Mouse (Mus musculus) spleen, adult 2 months (tissue): ENCODE results near the gene Phactr1. TPM values are rescaled to one million over a fixed set of nuclear protein-coding genes. Genes with fewer than 3 reads are reported as not detected.
"Not testable (repeated sequence)": the region's sequence is repeated elsewhere in the genome, so short reads cannot be mapped to it uniquely, and the experiment has no call there.

Source experiments
- DNase-seq, 2 experiments: peaks; one replicate each; pipeline versions ENCODE4 v3.0.0 to v3.0.0-alpha.2; 2012 to 2021; ENCODE audit warnings: low spot score in 2 of 2, low read depth in 1 of 2
- H3K27ac ChIP-seq: fragments of 200-500 bp; 2 replicates; pipeline ENCODE4 v1.5.1; 2012; ENCODE audit warnings: low read length, inconsistent platforms; ENCODE audit not compliant: insufficient read depth
- H3K27me3 ChIP-seq: fragments of 200-500 bp; 2 replicates; pipeline ENCODE4 v1.6.1; 2012; ENCODE audit warnings: mild to moderate bottlenecking, moderate library complexity, low read length, inconsistent platforms; ENCODE audit not compliant: control insufficient read depth, insufficient read depth
- H3K36me3 ChIP-seq: fragments of 200-500 bp; 2 replicates; pipeline ENCODE4 v1.6.1; 2012; ENCODE audit warnings: mild to moderate bottlenecking, low read length, inconsistent platforms; ENCODE audit not compliant: control insufficient read depth, insufficient read depth
- H3K4me1 ChIP-seq: fragments of 200-500 bp; 2 replicates; pipeline ENCODE4 v1.6.1; 2011; ENCODE audit warnings: inconsistent platforms; ENCODE audit not compliant: control insufficient read depth, insufficient read depth, insufficient read length
- H3K4me3 ChIP-seq: fragments of 200-500 bp; 2 replicates; pipeline ENCODE4 v1.5.1; 2011; ENCODE audit warnings: mild to moderate bottlenecking, inconsistent platforms; ENCODE audit not compliant: insufficient read depth, insufficient read length; ENCODE audit errors: extremely low read depth
- CTCF ChIP-seq: fragments of 200-500 bp; IDR thresholded peaks from 2 replicates; pipeline ENCODE4 v1.5.1; 2011; ENCODE audit warnings: mild to moderate bottlenecking, inconsistent platforms; ENCODE audit not compliant: insufficient read depth, insufficient read length, insufficient replicate concordance; ENCODE audit errors: extremely low read depth
- POLR2A ChIP-seq: fragments of 200-500 bp; IDR thresholded peaks from 2 replicates; pipeline ENCODE4 v1.6.1; 2011; ENCODE audit warnings: low read depth, low read length, inconsistent platforms
- WGBS: fragments of 180-500 bp; shearing (Covaris S2); methylation state at CpG from one replicate; pipeline ENCODE4 v1.1.7; 2018; 5-methylcytosine and 5-hydroxymethylcytosine counted together
- polyA plus RNA-seq: library from polyadenylated mRNA; depleted of rRNA; stranded (reverse); fragments of >200 nt; gene quantifications from 2 replicates; pipeline ENCODE4 v1.2.3, GENCODE M21; 2012

Gene Phactr1
- polyA plus RNA-seq, 1 experiment: 0.33 TPM

DNA sequence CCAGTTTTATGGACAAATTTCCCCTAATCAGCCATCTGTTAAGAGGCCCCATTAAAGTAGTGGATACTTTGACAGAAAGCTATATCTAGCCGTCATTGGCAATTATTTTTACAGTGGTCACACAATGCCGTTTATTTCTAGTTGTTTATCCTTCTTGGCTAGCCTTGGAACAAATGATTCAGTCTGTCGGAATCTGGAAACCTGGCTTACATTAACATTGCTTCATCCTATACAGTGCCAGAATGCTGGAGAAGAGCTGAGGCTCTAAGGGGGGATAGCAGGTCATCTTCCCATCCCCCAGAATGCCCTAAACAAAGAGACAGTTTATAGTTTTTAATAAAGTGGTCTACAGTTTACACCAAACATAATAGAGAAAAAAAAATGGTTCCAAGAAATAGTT is 257.4 kb downstream of the Phactr1 start:
- no peaks in the 10 kb centered on the region for H3K4me1 ChIP-seq
- H3K27ac ChIP-seq: no peak overlapping the region
- no peak for DNase-seq
- 90% methylated on average over 3 of the region's 3 CpGs for WGBS
- H3K4me3 ChIP-seq: no peak overlapping the region
- H3K27me3 ChIP-seq: no peaks in the 10 kb centered on the region
- no peak for TF ChIP-seq CTCF
- TF ChIP-seq POLR2A: no peak
- H3K36me3 ChIP-seq: no peaks in the 10 kb centered on the region

DNA sequence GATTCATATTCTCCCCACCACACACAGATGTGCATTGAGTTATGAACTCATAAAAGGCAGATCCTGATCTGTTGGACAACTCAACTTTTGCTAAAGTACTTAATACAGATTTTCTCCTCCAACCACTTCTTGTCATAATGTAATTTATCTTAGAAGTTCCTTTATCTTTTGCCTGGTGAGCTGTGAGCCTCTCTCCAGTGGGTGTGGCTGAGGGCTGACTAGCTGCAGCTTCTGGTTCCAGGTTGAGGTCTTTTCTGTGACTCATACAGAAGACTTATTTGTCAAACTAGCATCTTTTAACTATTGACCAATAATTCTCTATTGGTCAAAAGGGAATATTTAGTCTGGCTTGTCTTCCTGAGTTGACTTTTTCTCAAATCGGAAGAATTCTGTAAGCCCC is 257.9 kb downstream of the Phactr1 start:
- Histone ChIP-seq H3K27me3 (no peaks in the 10 kb centered on the region), H3K27ac (no peak overlapping the region), H3K36me3 (no peaks in the 10 kb centered on the region), H3K4me1 (no peaks in the 10 kb centered on the region), H3K4me3 (no peak overlapping the region)
- no peak for DNase-seq
- TF ChIP-seq POLR2A: no peak
- no peak for TF ChIP-seq CTCF
- WGBS: 97% methylated on average over 1 of the region's 1 CpGs

GRCm38 (mm10) chr13:42940271-42940670 is 259.8 kb downstream of the Phactr1 start:
- 91% methylated on average over 3 of the region's 3 CpGs for WGBS

DNA sequence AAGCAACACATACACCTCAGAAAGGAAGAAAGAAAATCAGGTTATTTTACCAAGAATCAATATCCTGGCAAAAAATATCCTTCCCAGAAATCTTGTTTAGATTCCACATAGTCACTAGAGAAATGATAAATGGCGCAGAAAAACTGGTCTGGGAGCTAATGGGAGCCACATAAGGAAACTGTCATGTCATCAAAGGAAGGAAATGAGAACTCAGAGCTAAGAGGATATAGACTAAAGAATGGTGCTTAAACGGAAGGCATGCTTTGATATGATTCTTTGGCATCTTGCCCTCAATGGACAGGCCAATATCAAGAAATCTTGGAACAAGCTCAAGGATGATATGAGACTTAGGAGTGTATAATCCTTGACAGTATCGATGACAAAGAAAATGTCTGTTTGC is 263.7 kb downstream of the Phactr1 start:
- H3K36me3 ChIP-seq: no peaks in the 10 kb centered on the region
- no peaks in the 10 kb centered on the region for H3K4me1 ChIP-seq
- no peak overlapping the region for H3K4me3 ChIP-seq
- H3K27me3 ChIP-seq: no peaks in the 10 kb centered on the region
- H3K27ac ChIP-seq: no peak overlapping the region
- no peak for TF ChIP-seq POLR2A
- no peak for TF ChIP-seq CTCF
- DNase-seq: no peak
- 46% methylated on average over 3 of the region's 3 CpGs for WGBS

More at GRCm38 (mm10) chr13:42940271-42940670, 259.8 kb downstream of the Phactr1 start:
- DNase-seq: no peak
- no peaks in the 10 kb centered on the region for H3K36me3 ChIP-seq
- H3K4me1 ChIP-seq: no peaks in the 10 kb centered on the region
- no peaks in the 10 kb centered on the region for H3K27me3 ChIP-seq
- no peak overlapping the region for H3K4me3 ChIP-seq
- TF ChIP-seq CTCF (no peak), POLR2A (no peak)
- H3K27ac ChIP-seq: no peak overlapping the region

GRCm38 (mm10) chr13:42945201-42945600 is 264.8 kb downstream of the Phactr1 start:
- DNase-seq, H3K4me3 ChIP-seq, H3K4me1 ChIP-seq, H3K36me3 ChIP-seq, H3K27ac ChIP-seq, H3K27me3 ChIP-seq: not testable (repeated sequence)
- 74% methylated on average over 4 of the region's 4 CpGs for WGBS

DNA sequence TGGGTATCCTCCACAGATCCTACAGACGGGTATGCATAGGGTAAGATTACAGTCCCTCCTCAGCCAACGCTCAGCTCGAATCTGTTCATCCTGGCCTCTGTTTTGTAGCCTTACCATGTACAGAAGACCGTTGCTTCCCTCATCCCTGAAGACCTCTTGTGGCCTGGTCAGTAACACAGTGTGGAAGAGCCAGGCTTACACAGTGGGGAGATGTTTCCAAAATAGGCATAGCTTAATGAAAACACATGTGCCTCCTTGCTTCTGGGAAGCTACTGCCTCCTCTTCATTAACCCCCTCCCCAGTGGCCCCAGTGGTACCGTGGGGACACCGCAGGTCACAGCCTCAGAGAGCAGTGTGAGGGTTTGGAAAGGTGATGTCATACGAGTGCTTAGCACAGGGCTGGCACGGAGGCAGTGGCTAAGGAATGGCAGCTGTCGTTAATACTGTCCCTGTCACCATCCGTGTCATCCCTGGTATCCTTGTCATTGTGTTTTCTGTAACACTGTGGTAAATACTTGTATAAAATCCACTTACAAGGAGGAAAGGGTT is 268.4 kb downstream of the Phactr1 start:
- WGBS: 88% methylated on average over 10 of the region's 10 CpGs

GRCm38 (mm10) chr13:42949336-42949735 is 268.9 kb downstream of the Phactr1 start:
- Histone ChIP-seq H3K4me1 (no peaks in the 10 kb centered on the region), H3K4me3 (no peak overlapping the region), H3K27ac (no peak overlapping the region), H3K36me3 (no peaks in the 10 kb centered on the region), H3K27me3 (no peaks in the 10 kb centered on the region)
- DNase-seq: no peak
- no peak for TF ChIP-seq CTCF
- TF ChIP-seq POLR2A: no peak
- 90% methylated on average over 5 of the region's 5 CpGs for WGBS

More for the DNA sequence above, 268.4 kb downstream of the Phactr1 start:
- H3K27ac ChIP-seq: no peak overlapping the region
- H3K27me3 ChIP-seq: no peaks in the 10 kb centered on the region
- no peaks in the 10 kb centered on the region for H3K4me1 ChIP-seq
- H3K36me3 ChIP-seq: no peaks in the 10 kb centered on the region
- no peak for DNase-seq
- TF ChIP-seq CTCF (no peak), POLR2A (no peak)
- H3K4me3 ChIP-seq: no peak overlapping the region
